Mouse (Mus musculus) c-Kit-positive CD71-negative TER-119-negative erythroid progenitor cells, embryonic 14.5 days (primary cell): ENCODE results near the gene Olfr1368.
A peak's percentile ranks its signal among the peaks of the same experiment; 100 is the strongest.

Experiments used
- DNase-seq: peaks from one replicate; pipeline ENCODE4 v3.0.0-alpha.2; 2013; ENCODE audit warnings: low read depth

Gene Olfr1368

GRCm38 (mm10) chr13:21145767-21146166, at the start of gene Olfr1368:
Gene Olfr1368, minus strand, starts transcription at chr13:21145867.
- DNase-seq = no peak

GRCm38 (mm10) chr13:21185521-21185920, 39.9 kb upstream of the Olfr1368 start:
- no peak for DNase-seq

GRCm38 (mm10) chr13:21183661-21184060, 38.0 kb upstream of the Olfr1368 start:
- no peak for DNase-seq

DNA sequence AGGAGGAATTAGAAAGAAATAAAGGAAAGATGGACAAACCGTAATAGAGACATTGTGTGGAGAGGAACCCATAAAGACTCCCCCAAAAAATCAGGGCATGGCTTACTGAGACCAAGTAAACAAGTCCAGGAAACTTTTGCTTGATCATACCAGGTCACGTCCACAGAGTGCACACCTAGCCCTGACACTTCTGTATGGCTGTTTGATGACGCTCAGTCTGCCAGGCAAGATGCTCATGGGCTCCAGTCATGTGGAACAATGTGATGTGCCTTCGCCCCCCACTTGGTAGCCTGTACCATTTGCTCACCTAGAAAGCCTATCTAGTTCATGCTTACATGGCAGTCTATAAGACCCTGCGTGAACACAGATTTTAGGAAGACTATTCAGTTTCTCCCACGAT, 37.4 kb upstream of the Olfr1368 start:
- no peak for DNase-seq

DNA sequence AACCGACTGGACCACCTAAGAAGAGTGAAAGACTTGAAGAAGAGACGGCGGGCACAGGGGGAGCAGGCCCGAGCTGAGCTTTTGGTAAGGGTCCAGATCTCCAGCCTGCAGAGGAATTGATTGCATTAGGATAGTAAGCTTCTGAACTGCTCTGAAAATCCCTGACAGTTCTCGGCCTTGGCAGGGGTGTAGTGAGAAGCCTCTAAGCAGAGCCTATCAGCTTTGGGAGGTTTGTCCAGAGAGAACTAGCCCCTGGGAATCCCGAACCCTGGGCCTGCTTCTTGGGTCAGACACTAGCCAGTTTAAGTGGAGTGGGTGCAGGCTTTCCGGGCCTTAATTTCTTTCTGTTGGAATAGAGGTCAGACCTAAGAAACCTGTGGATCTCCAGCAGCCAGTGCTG, 36.3 kb upstream of the Olfr1368 start:
- DNase-seq = no peak

- no peak for DNase-seq
Observed at GRCm38 (mm10) chr13:21180551-21181530, 35.2 kb upstream of the Olfr1368 start.

DNA sequence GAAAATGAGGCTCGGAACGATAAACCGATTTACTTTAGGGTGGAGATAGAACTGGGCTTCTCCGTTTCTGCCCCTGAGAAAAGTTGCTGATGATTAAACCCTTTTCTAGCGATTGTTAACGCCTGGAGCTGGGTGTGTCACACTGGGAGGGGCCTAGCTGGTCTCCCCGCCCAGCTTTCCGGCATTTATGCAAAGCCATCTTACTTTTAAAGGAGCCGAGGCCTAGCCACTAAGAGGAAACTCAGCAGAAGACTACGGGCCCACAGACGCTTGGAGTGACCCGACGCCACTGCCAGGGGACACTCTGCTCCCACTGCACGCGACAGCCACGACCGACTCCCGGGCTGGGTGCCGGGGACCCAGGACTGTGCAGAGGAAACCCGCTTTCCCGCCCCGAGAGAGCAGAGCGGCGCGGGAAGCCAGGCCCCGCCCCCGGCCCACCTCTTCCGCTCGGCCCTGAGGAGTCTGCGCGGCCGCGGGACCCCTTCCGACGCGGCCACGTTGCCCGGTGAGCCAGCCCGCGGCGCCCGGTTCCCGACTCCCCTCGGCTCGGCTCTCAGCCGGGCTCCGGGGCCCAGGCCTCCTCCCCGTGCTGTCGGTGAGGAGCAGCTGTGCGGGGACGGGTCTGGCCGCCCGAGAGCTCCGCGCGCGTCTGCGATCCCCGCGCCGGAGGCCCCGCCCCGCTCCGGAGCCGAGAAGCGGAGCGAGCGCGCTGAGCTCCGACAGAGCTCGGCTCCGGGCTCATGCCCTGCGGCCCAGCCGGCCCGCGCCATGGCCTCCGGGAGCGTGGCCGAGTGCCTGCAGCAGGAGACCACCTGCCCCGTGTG, 34.3 kb upstream of the Olfr1368 start:
- peak; percentile 87 for DNase-seq

GRCm38 (mm10) chr13:21179367-21179723, 33.7 kb upstream of the Olfr1368 start, which contains the start of gene Trim27:
Gene Trim27, plus strand, starts transcription at chr13:21179445.
- no peak for DNase-seq

DNA sequence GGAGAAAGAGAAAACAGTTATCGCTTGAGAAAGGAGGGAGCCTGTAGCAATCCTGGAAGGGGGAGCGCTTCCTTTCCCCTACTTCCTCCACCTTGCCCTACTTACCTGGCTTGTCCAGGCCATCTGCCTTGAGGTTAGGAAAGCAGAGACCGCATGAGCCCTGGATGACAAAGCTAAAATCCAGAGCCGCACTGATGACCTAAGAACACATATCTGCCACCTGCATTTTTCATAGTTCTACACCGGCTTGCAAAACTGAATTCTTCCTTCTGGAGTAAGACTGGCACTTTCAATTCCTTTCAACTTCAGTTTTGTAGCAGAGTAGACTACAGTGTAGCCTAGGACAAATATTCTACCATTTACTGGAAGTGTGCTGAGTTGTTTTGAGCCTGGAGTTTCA, 32.7 kb upstream of the Olfr1368 start:
- DNase-seq = no peak

DNA sequence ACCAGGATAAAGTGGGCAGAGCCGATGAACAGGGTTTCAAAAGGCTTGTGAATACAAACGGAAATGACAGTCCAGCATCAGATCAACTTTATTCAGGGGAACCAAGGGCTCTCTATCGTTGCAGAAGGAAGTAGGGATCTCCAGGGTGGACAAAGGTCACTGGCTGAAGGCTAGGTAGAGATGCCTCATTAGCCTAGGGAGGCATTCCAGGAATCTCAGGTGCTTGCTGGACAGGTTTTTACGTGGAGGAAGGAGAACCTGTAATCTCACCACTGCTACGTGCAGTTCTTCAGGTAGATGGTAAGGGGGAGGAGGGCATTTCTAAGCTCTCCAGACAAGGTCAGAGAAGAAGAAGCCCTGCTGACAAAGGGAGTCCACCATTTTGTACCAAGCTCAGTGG, 32.0 kb upstream of the Olfr1368 start:
- no peak for DNase-seq

- DNase-seq = no peak
Observed at GRCm38 (mm10) chr13:21176733-21177132, 31.1 kb upstream of the Olfr1368 start.

DNA sequence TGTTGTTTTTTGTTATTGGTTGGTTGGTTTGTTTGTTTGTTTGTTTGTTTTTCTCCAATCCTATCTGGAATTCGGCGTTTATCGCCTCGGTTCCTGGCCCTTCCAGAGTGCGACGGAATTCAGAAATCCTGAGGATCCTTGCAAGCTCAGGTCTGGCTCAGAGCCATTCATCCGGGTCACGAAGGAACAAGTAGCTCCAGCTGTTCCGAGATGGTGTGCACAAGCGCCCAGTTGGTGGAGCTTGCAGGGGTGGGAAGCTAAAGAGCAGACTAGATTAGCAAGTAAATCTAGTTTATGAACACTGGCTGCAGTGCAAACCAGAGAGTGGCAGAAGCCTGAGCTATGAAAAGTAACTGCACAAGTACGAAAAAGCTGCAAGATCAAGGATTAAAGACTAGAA, 27.4 kb upstream of the Olfr1368 start:
- no peak for DNase-seq

DNA sequence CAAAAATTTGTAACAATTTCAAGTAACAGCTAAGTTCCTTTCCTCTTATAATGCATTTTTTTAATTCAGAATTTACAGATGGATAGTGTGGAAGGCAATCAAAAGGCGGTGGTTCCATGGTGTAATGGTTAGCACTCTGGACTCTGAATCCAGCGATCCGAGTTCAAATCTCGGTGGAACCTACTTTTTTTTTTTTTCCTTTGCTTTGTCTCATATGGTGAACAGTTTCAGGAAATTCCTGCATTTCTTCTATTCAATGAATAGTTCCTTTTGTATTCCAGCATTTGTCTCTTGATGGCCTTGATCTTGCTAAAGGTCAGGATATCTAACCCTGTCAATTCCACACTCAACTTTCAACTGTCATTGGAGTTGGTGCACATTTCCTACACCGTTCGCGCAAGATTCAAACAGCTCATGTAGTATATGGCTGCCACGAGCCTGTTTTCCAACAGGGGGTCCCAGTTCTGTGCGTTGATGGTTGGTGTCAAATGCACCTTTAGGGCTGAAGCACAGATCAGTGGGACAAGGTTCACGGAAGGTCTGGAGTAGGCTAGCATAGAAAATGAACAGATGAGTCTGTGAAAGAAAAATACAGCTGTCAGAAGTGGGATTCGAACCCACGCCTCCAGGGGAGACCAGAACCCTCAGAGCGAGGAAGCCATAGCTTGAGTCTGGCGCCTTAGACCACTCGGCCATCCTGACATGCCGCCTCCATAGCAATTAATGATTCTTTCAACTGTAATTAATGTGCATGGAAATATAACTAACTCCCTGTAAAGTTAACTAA, 26.8 kb upstream of the Olfr1368 start:
- DNase-seq = no peak

DNA sequence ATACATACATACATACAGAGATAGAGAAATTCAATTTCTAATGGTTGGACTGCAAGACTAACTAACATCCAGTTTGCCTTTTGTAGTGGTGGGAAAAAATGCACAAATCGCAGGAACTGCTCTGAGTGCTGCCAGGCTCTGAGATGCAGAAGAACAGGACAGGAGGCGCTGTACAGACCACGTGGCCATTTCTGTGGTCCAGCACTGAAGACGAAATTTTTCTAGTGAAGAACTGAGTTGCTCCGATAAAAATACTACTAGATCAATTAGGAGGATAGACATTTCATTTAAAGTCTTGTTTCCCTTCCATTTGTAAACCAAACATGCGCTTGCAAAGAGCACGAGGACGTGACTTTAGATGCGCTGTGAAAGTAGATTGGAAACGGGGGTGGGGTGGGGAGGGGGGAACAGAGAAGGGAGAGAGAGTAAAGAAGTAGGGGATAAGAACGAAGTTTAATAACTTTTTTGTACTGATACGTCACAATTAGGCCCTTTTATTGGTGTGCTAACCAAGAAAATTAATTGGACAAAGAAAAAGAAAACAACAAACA, 26.0 kb upstream of the Olfr1368 start:
- no peak for DNase-seq

- no peak for DNase-seq
Observed at GRCm38 (mm10) chr13:21171156-21171530, 25.5 kb upstream of the Olfr1368 start.

DNA sequence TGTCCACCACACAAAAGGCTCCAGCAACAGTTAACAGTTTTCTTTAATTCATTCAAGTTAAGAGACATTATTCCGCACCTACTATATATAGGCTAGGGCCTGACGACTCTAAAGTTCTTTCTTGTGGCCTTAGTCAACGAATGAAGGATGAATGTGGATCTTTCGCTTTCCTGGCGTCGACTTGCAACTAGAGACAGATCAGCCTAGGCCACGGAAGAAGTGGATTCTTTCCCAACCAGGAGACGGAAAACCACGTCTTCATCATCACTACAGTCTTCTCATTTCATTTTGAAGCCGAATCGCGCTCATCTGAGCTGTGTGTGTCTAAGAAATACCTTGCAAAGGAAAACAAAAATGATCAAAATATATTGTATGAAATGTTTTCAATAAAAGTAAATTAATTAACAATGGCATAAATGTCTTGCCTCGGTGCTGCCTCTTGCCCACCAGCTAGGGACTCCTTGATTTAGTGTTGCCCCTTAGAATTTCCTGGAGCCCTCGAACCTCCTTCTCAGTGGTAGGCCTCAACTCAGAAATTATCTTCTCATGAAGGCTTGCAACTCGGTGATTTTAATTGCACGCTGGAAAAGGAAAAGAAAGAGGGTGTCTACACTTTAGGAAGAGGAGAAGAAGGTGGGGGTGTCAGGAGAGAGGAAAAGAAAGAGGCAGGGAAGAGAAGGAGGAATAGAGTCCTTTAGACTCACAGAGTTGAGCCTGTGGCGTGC, 24.9 kb upstream of the Olfr1368 start:
- no peak for DNase-seq

GRCm38 (mm10) chr13:21169657-21170430, 24.2 kb upstream of the Olfr1368 start:
- no peak for DNase-seq

DNA sequence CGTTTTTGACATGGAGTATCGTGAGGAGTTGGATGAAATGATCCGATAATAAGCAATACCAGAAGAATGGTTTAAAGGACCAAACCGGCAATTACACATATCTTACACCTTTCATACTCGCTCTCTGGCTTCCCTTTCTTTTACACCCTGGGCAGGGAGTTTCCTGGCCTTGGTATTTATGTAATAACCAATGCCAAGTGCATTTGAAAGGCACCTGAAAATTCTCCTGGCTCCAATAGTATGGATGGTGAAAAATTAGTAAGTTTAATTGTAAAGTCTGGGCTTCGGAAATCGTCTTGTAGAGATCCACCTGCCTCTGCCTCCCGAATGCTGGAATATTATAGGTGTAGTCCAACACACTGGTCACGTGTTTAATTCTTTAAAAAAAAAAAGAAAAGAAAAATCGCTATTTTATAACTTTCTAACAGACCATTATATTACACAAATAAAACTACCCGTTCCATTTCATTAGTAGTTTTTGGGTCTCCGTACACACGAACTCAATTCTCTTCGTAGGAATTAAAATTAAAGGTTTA, 23.5 kb upstream of the Olfr1368 start:
- no peak for DNase-seq

- no peak for DNase-seq
Observed at GRCm38 (mm10) chr13:21168371-21169011, 22.8 kb upstream of the Olfr1368 start.

DNA sequence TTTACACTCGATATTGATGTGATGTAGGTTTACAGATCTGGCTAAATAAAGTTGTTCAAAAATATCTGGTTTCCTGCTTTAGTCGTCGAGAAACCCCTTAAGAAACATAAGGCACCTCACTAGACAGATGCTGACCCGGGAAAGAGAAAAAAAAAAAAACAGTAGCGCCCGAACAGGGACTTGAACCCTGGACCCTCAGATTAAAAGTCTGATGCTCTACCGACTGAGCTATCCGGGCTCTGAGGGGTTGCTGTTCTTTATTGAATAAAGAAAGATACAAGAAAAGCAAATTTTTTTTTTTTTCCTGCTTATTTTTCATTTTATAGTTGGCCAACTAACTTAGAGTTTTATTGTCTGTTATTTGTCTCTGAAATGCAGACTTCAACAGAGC, 22.2 kb upstream of the Olfr1368 start:
- no peak for DNase-seq
